Mouse (Mus musculus): ENCODE data around the gene Stoml1. TPM values are rescaled to one million over a fixed set of nuclear protein-coding genes. Genes with fewer than 3 reads are reported as not detected.

The Stoml1 gene
- total and polyA plus RNA-seq, 3 experiments = 35.4 to 40.7 (median 35.4) TPM

DNA sequence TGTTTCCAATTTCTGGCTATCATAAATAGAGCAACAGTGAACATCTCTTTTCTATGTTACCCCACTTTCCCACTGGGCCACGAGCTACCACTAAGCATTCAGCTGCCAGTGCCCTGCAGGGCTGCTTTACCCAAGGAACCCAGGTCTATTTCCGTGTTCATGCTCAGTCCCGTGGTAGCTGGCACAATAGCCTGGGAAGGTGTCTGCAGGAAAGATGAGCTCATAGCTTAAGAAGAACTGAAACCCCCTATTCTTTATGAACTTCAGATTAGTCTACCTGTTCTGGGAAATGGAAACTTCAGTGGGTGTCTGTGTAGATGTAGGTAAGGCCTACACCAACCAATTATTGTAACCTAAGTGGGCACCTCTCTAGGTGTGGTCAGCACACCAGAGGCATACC lies 12.4 kb downstream of the Stoml1 start:
- no peak overlapping the region for H3K9ac ChIP-seq (ENCODE audit: insufficient read depth, low read depth)
- dilution Hi-C loops (cut with MboI; ENCODE audit: extremely low pct_ligation_motif_present, extremely low pct_unique_long_range_greater_than_20kb, low sequenced_read_pairs) = no loop called here
- peaks cover 3% of the 10 kb centered on the region for H3K79me2 ChIP-seq (replicated peaks; ENCODE audit: control insufficient read depth, extremely low read depth, insufficient read depth, poor library complexity, severe bottlenecking)
- peak overlapping the region; percentile 73 for H3K27ac ChIP-seq (ENCODE audit: insufficient read depth, low read depth)
- in situ Hi-C loops (cut with MboI; ENCODE audit: low pct_ligation_motif_present, low pct_unique_long_range_greater_than_20kb, low sequenced_read_pairs) = loop anchor here (25.0 kb wide), 1 partner anchor 453 kb away; no protein-coding TSS in a partner anchor
- DNase-seq (ENCODE audit: extremely low read depth) = no peak
- H3K9me3 ChIP-seq (replicated peaks; ENCODE audit: low read length) = no peaks in the 10 kb centered on the region
- H3K27me3 ChIP-seq (replicated peaks) = no peaks in the 10 kb centered on the region
- H3K4me3 ChIP-seq (replicated peaks in 1 of 3; ENCODE audit: low read depth in 2 of 3, low read length in 2 of 3, poor library complexity in 1 of 3) = no peak overlapping the region
- TF ChIP-seq POLR2AphosphoS2 (IDR thresholded peaks at IDR 0.05; ENCODE audit: low read depth, low read length) (no peak), IRF4 (IDR thresholded peaks at IDR 0.05; ENCODE audit: low read depth, low read length) (peak; percentile 88), TCF12 (IDR thresholded peaks at IDR 0.05; ENCODE audit: low read depth, low read length) (0 out of 2 replicates have a peak, but pooled peaks have one; percentile 60), MYC (IDR thresholded peaks at IDR 0.05; ENCODE audit: low read depth, low read length) (no peak), JUN (IDR thresholded peaks at IDR 0.05; ENCODE audit: insufficient read depth, low read depth, low read length) (peak; percentile 89), ELF1 (IDR thresholded peaks at IDR 0.05; ENCODE audit: low read depth, low read length) (peak; percentile 68), EP300 (IDR thresholded peaks at IDR 0.05; ENCODE audit: low read length) (peak; percentile 87), JUND (conservative IDR thresholded peaks at IDR 0.05; ENCODE audit: low read depth, low read length) (peak; percentile 61), ETS1 (conservative IDR thresholded peaks at IDR 0.05; ENCODE audit: low read depth, low read length) (peak; percentile 82), BHLHE40 (IDR thresholded peaks at IDR 0.05; ENCODE audit: low read depth, low read length) (peak; percentile 70), UBTF (IDR thresholded peaks at IDR 0.05; ENCODE audit: low read depth, low read length) (no peak), MEF2A (IDR thresholded peaks at IDR 0.05; ENCODE audit: borderline replicate concordance, low read depth, low read length) (0 out of 2 replicates have a peak, but pooled peaks have one; percentile 65)
- H3K4me2 ChIP-seq (ENCODE audit: insufficient read depth, low read depth, poor library complexity, severe bottlenecking) = peak overlapping the region; percentile 68
- H3K36me3 ChIP-seq (replicated peaks in 1 of 2; ENCODE audit: control insufficient read depth in 1 of 2, insufficient read depth in 1 of 2, low read length in 1 of 2) = peaks cover 21 to 33% of the 10 kb centered on the region in 2 experiments
- peaks cover 21 to 82% of the 10 kb centered on the region in 2 experiments for H3K4me1 ChIP-seq (ENCODE audit: control insufficient read depth in 1 of 2, insufficient read depth in 2 of 2)

DNA sequence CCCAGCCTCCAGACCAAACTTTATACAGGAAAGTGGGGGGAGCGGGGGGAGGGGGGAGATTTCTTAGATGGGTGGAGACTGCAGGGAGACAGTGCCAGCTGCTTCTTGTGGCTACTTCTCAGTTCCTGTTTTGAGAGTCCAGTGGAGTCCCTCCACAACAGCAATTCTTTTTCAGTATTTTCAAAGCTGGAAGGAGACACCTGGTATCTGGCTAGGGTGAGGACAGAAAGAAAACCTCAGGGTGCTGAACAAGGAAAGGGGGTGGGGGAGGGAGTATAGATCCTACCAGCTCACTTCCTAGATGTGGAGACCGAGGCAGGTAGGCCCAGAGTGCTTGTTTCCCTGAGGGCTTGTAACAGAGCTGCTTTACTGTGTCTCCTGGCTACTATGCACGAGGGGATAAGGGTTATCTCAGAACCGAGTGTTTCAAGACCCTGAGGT lies 13.6 kb downstream of the Stoml1 start:
- Histone ChIP-seq H3K9ac (ENCODE audit: insufficient read depth, low read depth) (peak overlapping the region; percentile 41), H3K27ac (ENCODE audit: insufficient read depth, low read depth) (peak overlapping the region; percentile 92), H3K9me3 (replicated peaks; ENCODE audit: low read length) (no peaks in the 10 kb centered on the region), H3K79me2 (replicated peaks; ENCODE audit: control insufficient read depth, extremely low read depth, insufficient read depth, poor library complexity, severe bottlenecking) (peaks cover 3% of the 10 kb centered on the region), H3K36me3 (replicated peaks in 1 of 2; ENCODE audit: control insufficient read depth in 1 of 2, insufficient read depth in 1 of 2, low read length in 1 of 2) (peaks cover 12 to 22% of the 10 kb centered on the region in 2 experiments), H3K4me3 (replicated peaks in 1 of 3; ENCODE audit: low read depth in 2 of 3, low read length in 2 of 3, poor library complexity in 1 of 3) (no peak overlapping the region), H3K27me3 (replicated peaks) (no peaks in the 10 kb centered on the region), H3K4me2 (ENCODE audit: insufficient read depth, low read depth, poor library complexity, severe bottlenecking) (peak overlapping the region; percentile 68), H3K4me1 (ENCODE audit: control insufficient read depth in 1 of 2, insufficient read depth in 2 of 2) (peaks cover 27 to 84% of the 10 kb centered on the region in 2 experiments)
- dilution Hi-C loops (cut with MboI; ENCODE audit: extremely low pct_ligation_motif_present, extremely low pct_unique_long_range_greater_than_20kb, low sequenced_read_pairs) (no loop called here), in situ Hi-C loops (cut with MboI; ENCODE audit: low pct_ligation_motif_present, low pct_unique_long_range_greater_than_20kb, low sequenced_read_pairs) (loop anchor here (25.0 kb wide), 1 partner anchor 454 kb away; no protein-coding TSS in a partner anchor)
- peak; percentile 93 for DNase-seq (ENCODE audit: extremely low read depth)
- peak; percentile 99 for TF ChIP-seq TCF12 (IDR thresholded peaks at IDR 0.05; ENCODE audit: low read depth, low read length)
- peak; percentile 98 for TF ChIP-seq ETS1 (conservative IDR thresholded peaks at IDR 0.05; ENCODE audit: low read depth, low read length)
- TF ChIP-seq IRF4 (IDR thresholded peaks at IDR 0.05; ENCODE audit: low read depth, low read length) = peak; percentile 98
- TF ChIP-seq BHLHE40 (IDR thresholded peaks at IDR 0.05; ENCODE audit: low read depth, low read length) = peak; percentile 80
- TF ChIP-seq MAZ (IDR thresholded peaks at IDR 0.05; ENCODE audit: low read depth, low read length) = peak; percentile 99
- no peak for TF ChIP-seq USF2 (conservative IDR thresholded peaks at IDR 0.05; ENCODE audit: low read depth, low read length)
- no peak for TF ChIP-seq E2F4 (IDR thresholded peaks at IDR 0.05; ENCODE audit: insufficient replicate concordance, low read depth, low read length)
- TF ChIP-seq RCOR1 (conservative IDR thresholded peaks at IDR 0.05; ENCODE audit: low read depth, low read length) = peak; percentile 96
- peak; percentile 86 for TF ChIP-seq POLR2AphosphoS2 (IDR thresholded peaks at IDR 0.05; ENCODE audit: low read depth, low read length)
- no peak for TF ChIP-seq CTCF (conservative IDR thresholded peaks at IDR 0.05 in 1 of 2, IDR thresholded peaks at IDR 0.05 in 1 of 2; ENCODE audit: low read depth in 2 of 2, low read length in 2 of 2)
- TF ChIP-seq ZMIZ1 (IDR thresholded peaks at IDR 0.05; ENCODE audit: low read depth, low read length) = peak; percentile 77
- no peak for TF ChIP-seq PAX5 (IDR thresholded peaks at IDR 0.05; ENCODE audit: low read length)
- no peak for TF ChIP-seq USF1 (IDR thresholded peaks at IDR 0.05; ENCODE audit: low read depth, low read length)
- TF ChIP-seq NELFE (IDR thresholded peaks at IDR 0.05; ENCODE audit: low read depth, low read length) = peak; percentile 54; the same call in 1 of the 2 replicates
- peak; percentile 95 for TF ChIP-seq SIN3A (IDR thresholded peaks at IDR 0.05; ENCODE audit: low read length)
- peak; percentile 97 for TF ChIP-seq CHD2 (IDR thresholded peaks at IDR 0.05; ENCODE audit: low read length)
- TF ChIP-seq GABPA (IDR thresholded peaks at IDR 0.05; ENCODE audit: insufficient replicate concordance, low read depth, low read length) = no peak
- TF ChIP-seq MAFK (IDR thresholded peaks at IDR 0.05; ENCODE audit: insufficient replicate concordance, low read length) = peak; percentile 76
- TF ChIP-seq RAD21 (IDR thresholded peaks at IDR 0.05; ENCODE audit: low read depth, low read length) = no peak; the same call in 1 of the 2 replicates
- 0 out of 2 replicates have a peak, but pooled peaks have one; percentile 56 for TF ChIP-seq JUND (conservative IDR thresholded peaks at IDR 0.05; ENCODE audit: low read depth, low read length)
- TF ChIP-seq MXI1 (IDR thresholded peaks at IDR 0.05; ENCODE audit: low read depth, low read length) = 0 out of 2 replicates have a peak, but pooled peaks have one; percentile 41
- TF ChIP-seq MAX (IDR thresholded peaks at IDR 0.05; ENCODE audit: low read length) = peak; percentile 73
- TF ChIP-seq POLR2A (IDR thresholded peaks at IDR 0.05; ENCODE audit: low read depth, low read length) = peak; percentile 32; the same call in 1 of the 2 replicates
- peak; percentile 23; the same call in 1 of the 2 replicates for TF ChIP-seq SMC3 (IDR thresholded peaks at IDR 0.05; ENCODE audit: low read depth, low read length)
- no peak for TF ChIP-seq ZKSCAN1 (IDR thresholded peaks at IDR 0.05; ENCODE audit: borderline replicate concordance, low read depth, low read length)
